Mouse (Mus musculus) kidney, postnatal 10 days (tissue): Measurements from ENCODE around the gene Dnajc2.

Experiments used
- DNase-seq: peaks from one replicate; pipeline ENCODE4 v3.0.0; 2021; ENCODE audit warnings: mixed read lengths

Gene Dnajc2

DNA sequence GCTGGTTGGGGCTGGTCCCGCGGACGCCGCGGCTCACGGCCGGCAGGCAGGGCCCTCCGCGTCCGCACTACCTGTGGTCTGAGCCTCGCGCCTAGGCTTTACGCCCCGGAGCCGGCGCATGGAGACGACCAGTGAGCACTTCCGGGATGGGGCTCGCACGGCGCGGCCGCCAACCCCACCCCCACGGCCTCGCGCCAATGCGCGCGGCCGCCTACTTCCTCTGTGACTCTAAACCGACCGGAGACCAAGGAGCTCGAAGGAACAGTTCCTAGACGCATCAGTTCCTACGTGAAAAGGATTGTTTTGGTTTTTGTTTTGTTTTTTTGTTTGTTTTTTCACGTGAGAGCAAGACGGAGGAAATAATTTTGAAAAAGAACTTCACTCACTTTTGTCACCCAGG lies at the start of gene Dnajc2, which contains the start of gene Psmc2:
Gene Dnajc2, minus strand, starts transcription at position 199 of the 400 bp plus-strand sequence.
Gene Psmc2, plus strand, starts transcription at position 231 of the 400 bp plus-strand sequence.
- peak; percentile 94 for DNase-seq

DNA sequence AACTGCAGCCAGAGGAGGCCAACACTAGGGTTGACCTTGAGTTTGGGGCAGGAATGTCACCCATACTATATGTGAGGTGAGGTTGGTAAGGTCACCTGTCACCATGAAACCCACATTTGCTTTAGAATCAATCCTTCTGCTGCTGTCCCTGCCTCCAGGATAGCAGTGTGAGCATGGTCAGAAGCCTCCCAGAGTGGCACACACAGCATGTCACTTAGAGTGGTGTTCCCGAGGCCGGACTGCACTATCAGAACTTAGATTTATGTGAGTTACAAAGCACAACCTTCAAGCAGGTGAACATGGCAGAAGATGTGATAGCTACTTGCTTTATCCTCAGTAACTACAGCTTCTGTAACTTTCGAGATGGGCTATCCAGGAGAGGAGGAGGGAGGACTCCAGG lies 46.7 kb upstream of the Dnajc2 start:
- DNase-seq = no peak

- DNase-seq = no peak
These were observed 43.8 kb upstream of the Dnajc2 start for GRCm38 (mm10) chr5:21828855-21829254.

DNA sequence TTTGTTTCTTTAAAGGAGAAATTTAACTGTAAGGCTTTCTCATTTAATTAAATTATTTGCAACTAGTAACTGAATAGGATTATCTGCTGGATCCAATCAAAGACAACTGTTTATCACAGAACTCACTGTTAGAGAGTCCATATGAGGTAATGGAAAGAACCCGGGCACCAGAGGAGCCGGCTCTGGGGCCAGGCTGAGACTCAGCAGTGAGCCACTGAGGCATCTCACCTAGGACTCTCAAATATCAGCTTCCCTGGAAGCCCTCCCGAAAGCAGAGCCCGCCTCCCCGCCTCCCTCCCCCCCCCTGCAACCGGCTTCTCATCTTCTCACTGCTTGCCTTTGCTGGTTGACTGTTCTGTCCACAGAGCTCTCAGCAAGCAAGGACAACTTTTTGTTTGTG lies 42.6 kb upstream of the Dnajc2 start:
- no peak for DNase-seq

DNA sequence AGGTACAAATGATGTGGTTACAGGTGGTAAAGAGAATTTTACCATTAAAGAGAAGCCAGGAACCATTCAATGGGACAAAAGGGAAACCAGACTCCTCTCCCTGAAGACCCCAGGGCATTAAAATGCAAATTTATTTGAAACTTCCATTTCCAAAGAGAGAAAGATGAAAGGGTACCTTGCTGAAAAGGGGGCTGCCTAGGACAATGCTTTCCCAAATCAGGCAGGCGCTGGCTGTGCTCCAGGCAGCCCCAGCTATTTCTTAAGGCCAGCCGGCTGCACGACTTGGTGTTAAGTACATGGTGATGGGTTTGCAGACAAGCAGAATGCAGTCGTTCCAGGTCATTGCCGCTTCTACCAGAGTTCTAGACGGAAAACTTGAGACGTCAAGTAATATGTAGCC lies 41.3 kb upstream of the Dnajc2 start:
- no peak for DNase-seq

- DNase-seq = peak; percentile 64
These were observed 28.9 kb upstream of the Dnajc2 start for GRCm38 (mm10) chr5:21813994-21814393.

- no peak for DNase-seq
These were observed 25.9 kb upstream of the Dnajc2 start for GRCm38 (mm10) chr5:21810924-21811323.

- DNase-seq = no peak
These were observed 19.8 kb upstream of the Dnajc2 start for GRCm38 (mm10) chr5:21804837-21805236.

- no peak for DNase-seq
These were observed 18.7 kb upstream of the Dnajc2 start for GRCm38 (mm10) chr5:21803691-21804188.

- no peak for DNase-seq
These were observed 17.9 kb upstream of the Dnajc2 start for GRCm38 (mm10) chr5:21802907-21803306.

DNA sequence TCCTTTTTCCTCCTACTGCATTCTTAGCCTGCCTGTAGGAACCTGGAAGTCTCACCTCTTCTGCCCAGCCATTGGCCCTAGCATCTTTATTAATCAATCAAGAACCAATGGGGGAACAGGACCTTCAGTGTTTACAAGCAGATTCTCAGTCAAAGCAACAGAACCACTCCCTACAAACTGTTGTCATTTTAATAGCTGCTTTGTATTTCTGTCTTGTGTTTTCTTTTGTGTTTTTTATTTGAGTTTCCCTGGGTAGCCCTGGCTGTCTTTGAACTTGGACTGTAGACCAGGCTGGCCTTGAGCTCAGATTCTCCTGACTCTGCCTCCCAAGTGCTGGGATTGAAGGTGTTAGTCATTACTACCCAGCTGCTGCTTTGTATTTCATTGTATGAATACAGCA lies 7.1 kb upstream of the Dnajc2 start:
- no peak for DNase-seq

- no peak for DNase-seq
These were observed 4.0 kb upstream of the Dnajc2 start for GRCm38 (mm10) chr5:21789061-21789460.

GRCm38 (mm10) chr5:21787186-21788105 lies 2.4 kb upstream of the Dnajc2 start:
- no peak for DNase-seq

GRCm38 (mm10) chr5:21786258-21787185 lies 1.5 kb upstream of the Dnajc2 start:
- DNase-seq = peak; percentile 94

DNA sequence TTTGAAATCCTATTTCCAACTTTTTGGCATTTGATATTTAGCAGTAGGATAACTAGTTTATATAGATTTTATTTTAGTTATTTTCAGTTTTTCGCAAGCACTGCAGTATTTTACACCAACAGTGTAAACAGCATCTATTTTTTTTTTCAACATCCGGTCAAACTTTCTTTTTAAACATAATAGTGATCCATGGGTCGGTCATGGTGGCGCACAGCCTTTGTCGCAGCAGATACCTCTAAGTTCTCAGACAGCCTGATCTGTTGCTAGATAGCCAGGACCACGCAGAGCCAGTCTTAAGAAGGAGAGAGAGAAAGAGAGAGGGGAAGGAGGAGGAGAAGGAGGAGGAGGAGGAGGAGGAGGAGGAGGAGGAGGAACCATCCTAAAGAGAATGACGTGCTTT lies 725 bp upstream of the Dnajc2 start:
- no peak for DNase-seq

GRCm38 (mm10) chr5:21784161-21785052 lies 644 bp downstream of the Dnajc2 start:
- DNase-seq = peak; percentile 34

- no peak for DNase-seq
These were observed 8.6 kb downstream of the Dnajc2 start for GRCm38 (mm10) chr5:21776491-21776890.

DNA sequence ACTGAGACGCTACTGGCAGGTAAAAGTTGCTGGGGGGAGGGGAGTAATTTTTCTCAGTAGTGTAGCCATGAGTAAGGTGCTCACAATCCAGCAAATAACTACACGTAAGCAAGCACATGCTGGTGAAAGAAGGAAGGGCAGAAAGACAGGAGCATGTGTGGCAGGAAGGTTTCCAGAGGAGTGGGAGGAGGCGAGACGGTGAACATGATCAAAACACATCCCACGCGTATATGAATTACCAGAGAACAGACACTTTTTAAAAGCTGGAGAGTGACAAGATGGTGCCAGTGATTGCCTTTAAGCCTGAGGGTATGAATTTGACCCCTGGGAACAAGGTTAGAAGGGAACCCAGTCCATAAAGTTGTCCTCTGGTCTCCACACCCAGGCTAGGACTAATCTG lies 15.2 kb downstream of the Dnajc2 start:
- no peak for DNase-seq

DNA sequence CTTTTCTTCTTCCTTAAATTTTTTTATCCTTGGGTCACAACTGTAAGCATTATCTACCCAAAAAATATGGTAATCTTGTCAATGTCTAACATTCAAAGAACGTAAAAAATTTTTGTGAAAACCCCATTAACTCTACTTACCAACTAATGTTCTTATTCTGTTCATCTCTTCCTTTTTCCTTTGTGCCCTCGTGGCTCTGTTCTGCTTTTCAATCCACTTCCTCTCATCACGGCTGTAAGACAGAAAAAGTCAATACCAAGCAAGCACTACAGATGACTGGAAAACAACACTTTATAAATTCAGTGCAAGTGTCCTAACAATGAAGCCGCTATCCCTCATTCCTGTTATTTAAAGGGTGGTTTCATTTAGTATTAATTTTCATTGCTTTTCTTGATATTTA lies 16.5 kb downstream of the Dnajc2 start:
- DNase-seq = no peak

DNA sequence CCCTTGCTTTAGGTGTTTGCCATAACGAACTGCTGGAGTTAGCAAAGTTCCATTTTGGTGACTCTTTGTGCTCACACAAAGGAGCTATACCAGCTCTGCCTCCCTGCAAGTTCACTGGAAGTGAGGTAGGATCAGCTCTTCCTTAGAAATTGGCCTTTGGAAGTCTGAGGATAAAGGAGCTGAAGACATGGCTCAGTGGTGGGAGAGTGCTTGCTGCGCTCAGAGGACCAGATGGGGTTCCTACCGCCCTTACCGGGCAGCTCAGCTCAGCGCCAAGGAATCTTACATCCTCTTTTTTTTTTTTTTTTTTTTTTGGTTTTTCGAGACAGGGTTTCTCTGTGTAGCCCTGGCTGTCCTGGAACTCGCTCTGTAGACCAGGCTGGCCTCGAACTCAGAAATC lies 39.1 kb downstream of the Dnajc2 start:
- DNase-seq = no peak

DNA sequence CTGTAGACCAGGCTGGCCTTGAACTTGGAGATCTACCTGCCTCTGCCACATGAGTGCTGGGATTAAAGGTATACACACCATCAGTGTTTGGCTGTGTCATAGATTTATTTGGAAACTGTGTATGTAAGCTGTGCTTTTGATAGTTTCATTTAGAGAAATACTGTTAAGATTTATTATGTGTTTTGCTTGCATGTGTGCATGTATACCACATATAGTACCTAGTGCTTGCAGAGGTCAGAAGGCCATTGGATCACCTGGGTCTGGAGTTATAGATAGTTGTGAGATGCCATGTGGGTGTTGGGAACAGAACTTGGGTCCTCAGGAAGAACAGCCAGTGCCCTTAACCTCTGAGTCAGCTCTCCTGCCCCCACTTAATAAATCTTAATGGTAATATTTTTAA lies 40.4 kb downstream of the Dnajc2 start:
- no peak for DNase-seq

DNA sequence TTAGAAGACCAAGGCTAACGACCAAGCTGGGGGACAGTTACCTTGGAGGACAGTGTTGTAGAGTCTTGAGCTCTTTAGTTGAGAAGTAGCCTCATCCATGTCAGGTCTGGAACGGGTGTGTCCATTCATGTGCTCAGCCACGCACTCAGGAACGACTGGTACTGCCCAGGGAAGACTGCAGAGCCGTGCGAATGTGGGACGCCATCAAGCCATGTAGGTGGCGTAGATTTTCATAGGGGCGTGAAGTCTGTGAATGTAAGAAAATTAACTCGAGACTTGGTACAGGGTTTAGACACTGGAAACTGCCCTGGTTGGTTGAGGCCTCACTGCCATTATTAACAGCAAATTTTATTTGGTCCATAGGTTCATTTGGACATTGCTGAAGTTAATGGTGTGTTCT lies 41.4 kb downstream of the Dnajc2 start:
- no peak for DNase-seq
